Mouse (Mus musculus): Measurements from ENCODE around the gene Cdh3.

- TF ChIP-seq CTCF (IDR thresholded peaks at IDR 0.05; ENCODE audit: low read depth): no peak
- no peak for TF ChIP-seq EP300 (IDR thresholded peaks at IDR 0.05; ENCODE audit: low read depth)
Observed at GRCm38 (mm10) chr8:106546746-106547145, 36.1 kb downstream of the Cdh3 start.
